Mouse (Mus musculus) heart, embryonic 12.5 days (tissue): ENCODE measurements at regions not wholly inside any gene's neighbourhood (a gene's known extent, or its start where the extent isn't known, plus 50 kb on each side); places are given as distances from the start of the nearest gene placed in this dataset.

Source experiments
- ATAC-seq: fragments of 200-750 bp; cut with Nextera tagmentation; 2 replicates; pipeline ENCODE4 v1.8.0; 2017; ENCODE audit warnings: moderate TSS enrichment, moderate library complexity; ENCODE audit not compliant: insufficient number of reproducible peaks, low FRiP score
- H3K27ac ChIP-seq: fragments of 300-500 bp; sonication (generic); 2 replicates; pipeline ENCODE4 v1.5.1; 2016; ENCODE audit warnings: mild to moderate bottlenecking, moderate library complexity; ENCODE audit not compliant: poor library complexity, severe bottlenecking
- H3K27me3 ChIP-seq: fragments of 300-500 bp; sonication (generic); replicated peaks from 2 replicates; pipeline ENCODE4 v1.6.1; 2016; ENCODE audit warnings: mild to moderate bottlenecking, moderate library complexity
- H3K36me3 ChIP-seq: fragments of 300-500 bp; sonication (generic); 2 replicates; pipeline ENCODE4 v1.6.1; 2016; ENCODE audit warnings: mild to moderate bottlenecking, moderate library complexity
- H3K4me1 ChIP-seq: fragments of 300-500 bp; sonication (generic); replicated peaks from 2 replicates; pipeline ENCODE4 v1.6.1; 2016; ENCODE audit warnings: mild to moderate bottlenecking
- H3K4me2 ChIP-seq: fragments of 300-500 bp; sonication (generic); 2 replicates; pipeline ENCODE4 v1.6.1; 2016; ENCODE audit warnings: mild to moderate bottlenecking, moderate library complexity
- H3K4me3 ChIP-seq: fragments of 300-500 bp; sonication (generic); 2 replicates; pipeline ENCODE4 v1.5.1; 2016; ENCODE audit warnings: mild to moderate bottlenecking
- H3K9ac ChIP-seq: fragments of 300-500 bp; sonication (generic); 2 replicates; pipeline ENCODE4 v1.6.1; 2016; ENCODE audit warnings: mild to moderate bottlenecking, moderate library complexity
- H3K9me3 ChIP-seq: fragments of 300-500 bp; sonication (generic); replicated peaks from 2 replicates; pipeline ENCODE4 v1.6.1; 2016; ENCODE audit warnings: mild to moderate bottlenecking, moderate library complexity
- WGBS: fragments of 180-500 bp; shearing (Covaris S2); methylation state at CpG from one replicate; pipeline ENCODE4 v1.1.7; 2016; 5-methylcytosine and 5-hydroxymethylcytosine counted together

GRCm38 (mm10) chr14:61862931-61863330 is 255.7 kb downstream of the Kcnrg start:
- no peak overlapping the region for H3K9ac ChIP-seq
- H3K4me2 ChIP-seq: no peak overlapping the region
- 82% methylated on average over 6 of the region's 6 CpGs for WGBS
- no peak overlapping the region for H3K27ac ChIP-seq
- no peaks in the 10 kb centered on the region for H3K4me1 ChIP-seq
- H3K4me3 ChIP-seq: no peak overlapping the region
- no peaks in the 10 kb centered on the region for H3K27me3 ChIP-seq
- no peak for ATAC-seq
- no peaks in the 10 kb centered on the region for H3K9me3 ChIP-seq
- no peaks in the 10 kb centered on the region for H3K36me3 ChIP-seq

GRCm38 (mm10) chr14:61863475-61863874 is 256.2 kb downstream of the Kcnrg start:
- H3K27ac ChIP-seq: no peak overlapping the region
- H3K36me3 ChIP-seq: no peaks in the 10 kb centered on the region
- no peak overlapping the region for H3K4me3 ChIP-seq
- 47% methylated on average over 2 of the region's 2 CpGs for WGBS
- H3K4me1 ChIP-seq: no peaks in the 10 kb centered on the region
- H3K9ac ChIP-seq: no peak overlapping the region
- H3K27me3 ChIP-seq: no peaks in the 10 kb centered on the region
- no peak overlapping the region for H3K4me2 ChIP-seq
- ATAC-seq: no peak
- H3K9me3 ChIP-seq: no peaks in the 10 kb centered on the region

- H3K4me2 ChIP-seq: no peak overlapping the region
- no peak overlapping the region for H3K27ac ChIP-seq
- H3K4me1 ChIP-seq: no peaks in the 10 kb centered on the region
- no peak overlapping the region for H3K9ac ChIP-seq
- no peaks in the 10 kb centered on the region for H3K9me3 ChIP-seq
- no peak overlapping the region for H3K4me3 ChIP-seq
- no peak for ATAC-seq
- H3K36me3 ChIP-seq: no peaks in the 10 kb centered on the region
- no peaks in the 10 kb centered on the region for H3K27me3 ChIP-seq
- WGBS: 64% methylated on average over 3 of the region's 3 CpGs
These were observed 259.4 kb downstream of the Kcnrg start for GRCm38 (mm10) chr14:61866532-61867268.

GRCm38 (mm10) chr14:61874206-61874605 is 266.9 kb downstream of the Kcnrg start:
- H3K9ac ChIP-seq: no peak overlapping the region
- no peaks in the 10 kb centered on the region for H3K4me1 ChIP-seq
- H3K27me3 ChIP-seq: no peaks in the 10 kb centered on the region
- no peak overlapping the region for H3K4me3 ChIP-seq
- ATAC-seq: no peak
- H3K9me3 ChIP-seq: no peaks in the 10 kb centered on the region
- no peaks in the 10 kb centered on the region for H3K36me3 ChIP-seq
- no peak overlapping the region for H3K27ac ChIP-seq
- H3K4me2 ChIP-seq: no peak overlapping the region

- H3K9ac ChIP-seq: no peak overlapping the region
- no peak for ATAC-seq
- no peak overlapping the region for H3K27ac ChIP-seq
- H3K36me3 ChIP-seq: no peaks in the 10 kb centered on the region
- no peaks in the 10 kb centered on the region for H3K4me1 ChIP-seq
- H3K9me3 ChIP-seq: no peaks in the 10 kb centered on the region
- H3K4me3 ChIP-seq: no peak overlapping the region
- 67% methylated on average over 2 of the region's 2 CpGs for whole genome bisulfite sequencing
- H3K27me3 ChIP-seq: no peaks in the 10 kb centered on the region; the same call in 1 of the 2 replicates
- H3K4me2 ChIP-seq: no peak overlapping the region
These were observed 272.2 kb downstream of the Kcnrg start for GRCm38 (mm10) chr14:61879416-61879815.

GRCm38 (mm10) chr14:61880514-61881259 is 273.4 kb downstream of the Kcnrg start:
- no peaks in the 10 kb centered on the region for H3K9me3 ChIP-seq
- no peak overlapping the region for H3K4me2 ChIP-seq
- no peak overlapping the region for H3K4me3 ChIP-seq
- no peak for ATAC-seq
- no peak overlapping the region for H3K9ac ChIP-seq
- 54% methylated on average over 9 of the region's 9 CpGs for WGBS
- H3K27ac ChIP-seq: 0 out of 2 replicates have a peak overlapping the region, but pooled peaks have one; percentile 14
- no peaks in the 10 kb centered on the region; the same call in 1 of the 2 replicates for H3K27me3 ChIP-seq
- H3K36me3 ChIP-seq: no peaks in the 10 kb centered on the region
- H3K4me1 ChIP-seq: no peaks in the 10 kb centered on the region

GRCm38 (mm10) chr14:61885241-61886015 is 278.2 kb downstream of the Kcnrg start:
- Histone ChIP-seq H3K4me2 (no peak overlapping the region), H3K9ac (no peak overlapping the region), H3K4me3 (no peak overlapping the region), H3K27ac (no peak overlapping the region), H3K36me3 (no peaks in the 10 kb centered on the region), H3K27me3 (no peaks in the 10 kb centered on the region; the same call in 1 of the 2 replicates), H3K9me3 (0 out of 2 replicates have a peak, but pooled peaks cover 3% of the 10 kb centered on the region), H3K4me1 (no peaks in the 10 kb centered on the region)
- 75% methylated on average over 6 of the region's 6 CpGs for WGBS
- ATAC-seq: no peak

- Histone ChIP-seq H3K4me1 (no peaks in the 10 kb centered on the region), H3K9ac (no peak overlapping the region), H3K4me2 (no peak overlapping the region), H3K27me3 (peaks cover 10% of the 10 kb centered on the region; the same call in 1 of the 2 replicates), H3K9me3 (0 out of 2 replicates have a peak, but pooled peaks cover 3% of the 10 kb centered on the region), H3K36me3 (no peaks in the 10 kb centered on the region), H3K27ac (no peak overlapping the region), H3K4me3 (no peak overlapping the region)
- 59% methylated on average over 8 of the region's 8 CpGs for WGBS
- no peak for ATAC-seq
These were observed 282.4 kb downstream of the Kcnrg start for GRCm38 (mm10) chr14:61889626-61890025.

- ATAC-seq: no peak
- no peaks in the 10 kb centered on the region for H3K36me3 ChIP-seq
- H3K4me3 ChIP-seq: no peak overlapping the region
- WGBS: 72% methylated on average over 3 of the region's 3 CpGs
- H3K27ac ChIP-seq: no peak overlapping the region
- H3K27me3 ChIP-seq: peaks cover 20% of the 10 kb centered on the region
- H3K4me2 ChIP-seq: no peak overlapping the region
- 0 out of 2 replicates have a peak, but pooled peaks cover 8% of the 10 kb centered on the region for H3K4me1 ChIP-seq
- H3K9me3 ChIP-seq: 0 out of 2 replicates have a peak, but pooled peaks cover under 1% of the 10 kb centered on the region
- H3K9ac ChIP-seq: no peak overlapping the region
These were observed 286.5 kb downstream of the Kcnrg start for GRCm38 (mm10) chr14:61893786-61894185.

GRCm38 (mm10) chr14:61896879-61897278 is 289.6 kb downstream of the Kcnrg start:
- Histone ChIP-seq H3K27ac (no peak overlapping the region), H3K4me2 (no peak overlapping the region), H3K36me3 (no peaks in the 10 kb centered on the region), H3K4me3 (no peak overlapping the region), H3K9ac (no peak overlapping the region), H3K4me1 (0 out of 2 replicates have a peak, but pooled peaks cover 8% of the 10 kb centered on the region), H3K9me3 (no peaks in the 10 kb centered on the region), H3K27me3 (peaks cover 27% of the 10 kb centered on the region)
- 30% methylated on average over 5 of the region's 5 CpGs for WGBS
- ATAC-seq: no peak

- 78% methylated on average over 10 of the region's 10 CpGs for WGBS
- Histone ChIP-seq H3K4me3 (no peak overlapping the region), H3K9ac (no peak overlapping the region), H3K27me3 (peaks cover 20% of the 10 kb centered on the region), H3K36me3 (no peaks in the 10 kb centered on the region), H3K9me3 (no peaks in the 10 kb centered on the region), H3K4me1 (0 out of 2 replicates have a peak, but pooled peaks cover 8% of the 10 kb centered on the region), H3K27ac (no peak overlapping the region), H3K4me2 (no peak overlapping the region)
- ATAC-seq: no peak
These were observed 291.4 kb downstream of the Kcnrg start for GRCm38 (mm10) chr14:61898664-61899063.
